Mouse (Mus musculus) midbrain, embryonic 14.5 days (tissue): ENCODE data around the gene Ift122. TPM values are rescaled to one million over a fixed set of nuclear protein-coding genes. Genes with fewer than 3 reads are reported as not detected.
A peak's percentile ranks its signal among the peaks of the same experiment; 100 is the strongest.

Experiments
- ATAC-seq: fragments of 200-750 bp; cut with Nextera tagmentation; 2 replicates; pipeline ENCODE4 v1.8.0; 2017; ENCODE audit warnings: moderate number of reproducible peaks, moderate library complexity; ENCODE audit not compliant: low FRiP score, low TSS enrichment
- DNase-seq: peaks from one replicate; pipeline ENCODE4 v3.0.0-alpha.2; 2015
- H3K27ac ChIP-seq: fragments of 300-500 bp; sonication (generic); replicated peaks from 2 replicates; pipeline ENCODE4 v1.5.1; 2014; ENCODE audit warnings: mild to moderate bottlenecking, low read depth, low read length, moderate library complexity
- H3K27me3 ChIP-seq: fragments of 300-500 bp; sonication (generic); 2 replicates; pipeline ENCODE4 v1.6.1; 2014; ENCODE audit warnings: low read length, control low read depth, mixed read lengths; ENCODE audit not compliant: control insufficient read depth, insufficient read depth
- H3K36me3 ChIP-seq: fragments of 300-500 bp; sonication (generic); 2 replicates; pipeline ENCODE4 v1.6.1; 2014; ENCODE audit warnings: low read length, control low read depth; ENCODE audit not compliant: control insufficient read depth, insufficient read depth
- H3K4me1 ChIP-seq: fragments of 300-500 bp; sonication (generic); 2 replicates; pipeline ENCODE4 v1.6.1; 2014; ENCODE audit warnings: mild to moderate bottlenecking, antibody characterized with exemption, low read length, control low read depth; ENCODE audit not compliant: control insufficient read depth, insufficient read depth
- H3K4me2 ChIP-seq: fragments of 300-500 bp; sonication (generic); 2 replicates; pipeline ENCODE4 v1.6.1; 2014; ENCODE audit warnings: mild to moderate bottlenecking, low read length, moderate library complexity
- H3K4me3 ChIP-seq: fragments of 300-500 bp; sonication (generic); replicated peaks from 2 replicates; pipeline ENCODE4 v1.5.1; 2014; ENCODE audit warnings: low read depth, low read length
- H3K9ac ChIP-seq: fragments of 300-500 bp; sonication (generic); replicated peaks from 2 replicates; pipeline ENCODE4 v1.6.1; 2014; ENCODE audit warnings: mild to moderate bottlenecking, low read length, moderate library complexity
- H3K9me3 ChIP-seq: fragments of 300-500 bp; sonication (generic); 2 replicates; pipeline ENCODE4 v1.6.1; 2016; ENCODE audit warnings: low read length, control low read depth, mixed read lengths; ENCODE audit not compliant: control insufficient read depth
- WGBS: fragments of 180-500 bp; shearing (Covaris S2); extraction: QIAGEN DNeasy Blood & Tissue Kit; methylation state at CpG from one replicate; pipeline ENCODE4 v1.1.7; 2014; 5-methylcytosine and 5-hydroxymethylcytosine counted together
- polyA plus RNA-seq: library from polyadenylated mRNA; unstranded; fragments of >200 nt; fragmentation: Nextera tagmentation; extraction: Ambion mirVana; gene quantifications from 2 replicates; pipeline ENCODE4 v1.2.1, GENCODE M21; 2014

The Ift122 gene
- polyA plus RNA-seq, 1 experiment from 2014 or later = 28.1 TPM

DNA sequence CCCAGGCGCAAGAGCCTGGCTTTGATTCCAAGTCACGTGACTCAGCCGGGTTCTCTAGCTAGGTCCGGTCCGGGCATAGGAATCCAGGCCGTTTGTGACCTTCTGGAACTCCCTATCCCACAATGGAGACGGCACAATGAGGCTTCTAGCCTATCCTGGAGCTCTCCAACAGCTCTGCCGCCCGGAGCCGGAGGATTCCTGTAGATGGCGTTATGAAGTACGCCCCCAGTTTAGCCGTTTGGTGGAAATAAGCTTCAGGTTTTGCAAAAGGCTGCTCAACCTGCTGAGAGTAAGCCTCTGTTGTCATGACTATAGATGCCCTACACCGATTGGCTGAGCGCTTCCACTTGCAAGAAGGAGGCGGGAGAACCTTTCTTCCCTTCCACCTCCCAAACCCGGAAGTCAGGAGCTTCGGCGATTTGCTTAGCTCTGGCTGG, 15.1 kb upstream of the Ift122 start, which contains the start of gene Efcab12:
Gene Efcab12 (minus strand): TSS at position 252 of the 437 bp plus-strand sequence.
- Histone ChIP-seq H3K27me3 (no peaks in the 10 kb centered on the region), H3K4me1 (peaks cover 7% of the 10 kb centered on the region; the same call in 1 of the 2 replicates), H3K27ac (no peak within 1 kb of the TSS), H3K36me3 (peaks cover 9% of the 10 kb centered on the region; the same call in 1 of the 2 replicates), H3K4me2 (peak within 1 kb of the TSS; percentile 68), H3K9ac (0 out of 2 replicates have a peak within 1 kb of the TSS, but pooled peaks have one; percentile 27), H3K9me3 (no peaks in the 10 kb centered on the region), H3K4me3 (peak within 1 kb of the TSS; percentile 33)
- ATAC-seq = peak; percentile 91
- peak; percentile 88 for DNase-seq
- 1% methylated on average over 19 of the region's 19 CpGs for WGBS

DNA sequence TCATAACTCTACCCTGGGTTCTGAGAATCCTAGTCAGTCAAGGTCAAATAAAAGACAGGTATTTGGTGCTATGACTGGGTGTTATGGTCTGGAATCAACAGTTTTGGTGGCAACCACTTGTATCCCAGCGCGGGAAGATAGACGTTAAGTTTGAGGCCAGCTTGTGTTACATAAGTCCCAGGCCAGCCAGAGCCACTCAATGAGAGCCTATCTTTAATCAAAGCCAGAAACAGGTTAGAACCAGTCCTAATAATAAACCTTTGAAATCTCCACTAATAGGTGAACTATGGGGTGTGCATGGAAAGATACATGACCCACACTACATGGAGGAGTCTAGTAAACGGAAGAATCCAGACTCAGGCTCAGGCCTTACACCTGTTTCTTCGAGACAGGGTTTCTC, 14.5 kb upstream of the Ift122 start:
- ATAC-seq (no peak), DNase-seq (no peak)
- Histone ChIP-seq H3K27ac (no peak overlapping the region), H3K4me2 (peak overlapping the region; percentile 68), H3K9me3 (no peaks in the 10 kb centered on the region), H3K9ac (0 out of 2 replicates have a peak overlapping the region, but pooled peaks have one; percentile 9), H3K4me3 (peak overlapping the region; percentile 33), H3K36me3 (peaks cover 14% of the 10 kb centered on the region; the same call in 1 of the 2 replicates), H3K27me3 (no peaks in the 10 kb centered on the region), H3K4me1 (peaks cover 7% of the 10 kb centered on the region; the same call in 1 of the 2 replicates)
- 65% methylated on average over 5 of the region's 5 CpGs for WGBS

DNA sequence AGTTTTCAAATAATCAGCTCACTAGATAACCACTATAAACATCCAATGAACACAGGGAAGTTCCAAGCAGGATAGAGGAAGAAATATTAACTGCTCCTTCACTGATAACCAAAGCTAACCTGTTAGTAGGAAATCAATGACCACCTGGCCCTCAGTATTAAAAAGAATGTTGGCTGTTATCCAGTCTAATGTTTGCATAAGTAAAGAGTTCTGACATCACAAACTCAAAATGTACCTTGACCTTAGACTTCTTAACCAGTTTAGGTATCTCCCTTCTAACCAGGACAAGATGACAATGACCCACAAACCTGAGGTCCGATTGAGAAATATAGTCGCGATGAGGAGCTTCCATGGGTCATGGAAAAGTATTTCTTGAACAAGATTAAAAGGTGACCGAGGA, 8.3 kb upstream of the Ift122 start:
- Histone ChIP-seq H3K4me1 (no peaks in the 10 kb centered on the region), H3K4me2 (no peak overlapping the region), H3K9me3 (no peaks in the 10 kb centered on the region), H3K9ac (no peak overlapping the region), H3K4me3 (no peak overlapping the region), H3K27ac (no peak overlapping the region), H3K36me3 (peaks cover 25% of the 10 kb centered on the region; the same call in 1 of the 2 replicates), H3K27me3 (no peaks in the 10 kb centered on the region)
- DNase-seq (no peak), ATAC-seq (no peak)
- WGBS = 93% methylated on average over 4 of the region's 4 CpGs

DNA sequence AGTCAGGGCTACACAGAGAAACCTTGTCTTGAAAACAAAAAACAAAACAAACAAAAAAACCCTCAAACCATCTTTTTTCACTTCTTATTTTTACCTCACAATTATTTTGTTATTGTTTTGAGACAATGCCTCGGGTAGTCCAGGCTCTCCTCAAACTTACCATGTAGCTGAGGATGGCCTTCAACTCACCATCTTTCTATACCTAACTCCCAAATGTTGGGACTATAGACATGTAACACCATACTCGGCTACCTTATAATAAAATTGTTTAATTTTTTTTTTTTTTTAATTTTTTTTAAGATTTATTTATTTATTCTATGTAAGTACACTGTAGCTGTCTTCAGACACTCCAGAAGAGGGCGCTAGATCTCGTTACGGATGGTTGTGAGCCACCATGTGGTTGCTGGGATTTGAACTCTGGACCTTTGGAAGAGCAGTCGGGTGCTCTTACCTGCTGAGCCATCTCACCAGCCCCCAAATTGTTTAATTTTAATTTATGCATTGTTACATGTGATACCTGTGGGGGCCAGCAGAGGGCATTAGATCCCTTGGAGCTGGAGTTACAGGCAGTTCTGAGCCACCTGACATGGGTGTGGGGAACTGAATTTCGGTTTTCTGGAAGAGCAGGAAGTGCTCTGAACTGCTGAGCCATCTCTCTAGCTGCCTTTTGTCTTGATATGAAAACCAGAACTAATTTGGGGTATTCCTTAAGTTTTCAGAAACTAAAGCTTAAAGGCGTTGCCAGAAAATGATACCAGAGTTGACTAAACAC, 6.4 kb upstream of the Ift122 start:
- peaks cover 28% of the 10 kb centered on the region; the same call in 1 of the 2 replicates for H3K36me3 ChIP-seq
- DNase-seq (peak; percentile 68), ATAC-seq (no peak)
- no peaks in the 10 kb centered on the region for H3K27me3 ChIP-seq
- H3K4me3 ChIP-seq = no peak overlapping the region
- H3K4me2 ChIP-seq = no peak overlapping the region
- WGBS = 62% methylated on average over 5 of the region's 8 CpGs
- no peak overlapping the region for H3K27ac ChIP-seq
- no peaks in the 10 kb centered on the region for H3K9me3 ChIP-seq
- H3K4me1 ChIP-seq = no peaks in the 10 kb centered on the region
- H3K9ac ChIP-seq = no peak overlapping the region

DNA sequence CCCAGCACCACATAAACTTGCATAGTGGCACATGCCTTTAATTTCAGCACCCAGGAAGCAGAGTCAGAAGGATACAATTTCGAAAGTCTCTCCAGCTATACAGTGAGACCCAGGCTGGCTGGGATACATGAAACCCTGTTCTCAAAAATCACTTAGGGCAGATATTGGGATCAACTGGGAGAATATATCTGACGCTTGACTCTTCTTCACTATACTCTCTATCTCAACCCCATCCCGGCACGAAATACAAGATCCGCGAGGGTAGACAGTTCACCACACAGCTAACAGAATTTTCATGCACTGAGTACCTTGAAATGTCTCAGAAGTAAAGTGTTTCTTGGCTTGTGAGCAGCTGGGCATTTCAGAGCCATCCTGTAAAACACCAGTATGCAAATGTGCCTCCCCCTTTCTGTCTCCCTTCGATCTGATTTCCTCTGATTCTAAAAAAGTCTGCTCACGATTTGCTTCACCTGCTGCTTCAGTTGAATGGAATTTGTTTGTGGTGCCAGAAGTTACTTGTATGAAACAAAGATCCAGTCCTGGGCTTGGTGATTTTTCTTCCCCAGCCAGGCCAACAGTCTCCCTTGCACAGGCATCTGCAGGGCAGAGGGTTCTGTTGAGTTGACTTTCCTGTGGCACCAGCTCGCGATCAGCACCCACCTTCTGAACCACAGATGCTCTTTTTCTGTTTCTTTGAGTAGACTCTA, 4.5 kb upstream of the Ift122 start:
- Histone ChIP-seq H3K27me3 (no peaks in the 10 kb centered on the region), H3K4me3 (no peak overlapping the region), H3K4me2 (no peak overlapping the region), H3K27ac (no peak overlapping the region), H3K4me1 (no peaks in the 10 kb centered on the region), H3K9ac (no peak overlapping the region), H3K36me3 (peaks cover 13% of the 10 kb centered on the region; the same call in 1 of the 2 replicates), H3K9me3 (no peaks in the 10 kb centered on the region)
- ATAC-seq = no peak
- no peak for DNase-seq
- WGBS = 96% methylated on average over 10 of the region's 10 CpGs

DNA sequence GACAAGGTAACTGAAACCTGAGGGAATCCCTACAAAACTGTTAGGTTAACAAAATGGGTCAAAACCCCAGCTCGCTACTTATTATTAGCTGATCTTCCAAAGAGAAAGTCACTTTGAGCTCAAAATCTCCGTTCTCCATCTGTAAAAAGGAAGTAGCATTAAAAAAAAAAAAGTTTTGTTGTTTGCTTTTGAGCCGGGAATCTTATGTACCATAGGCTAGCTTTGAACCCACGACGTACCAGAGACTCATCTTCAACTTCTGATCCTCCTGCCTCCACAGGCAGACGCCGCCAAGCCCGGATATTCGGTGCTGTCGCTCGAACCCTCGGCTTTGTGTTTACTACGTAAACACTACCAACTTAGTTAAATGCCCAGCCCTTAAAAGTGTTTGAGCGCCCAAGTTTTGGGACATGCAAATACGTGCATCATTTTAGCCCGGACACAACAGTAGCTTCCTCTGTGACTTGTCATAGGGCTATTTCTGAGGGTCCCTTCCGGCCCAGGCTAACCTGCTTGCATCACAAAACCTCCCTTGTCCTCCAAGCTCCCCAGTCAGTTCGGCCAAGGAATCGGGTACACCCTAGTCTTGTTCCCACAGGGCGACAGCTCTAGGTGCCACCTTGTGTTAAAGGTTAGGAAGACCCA, 702 bp upstream of the Ift122 start:
- Histone ChIP-seq H3K4me1 (peaks cover 4% of the 10 kb centered on the region; the same call in 1 of the 2 replicates), H3K27ac (peak overlapping the region; percentile 45), H3K4me2 (peak overlapping the region; percentile 76), H3K4me3 (peak overlapping the region; percentile 53), H3K36me3 (peaks cover 9% of the 10 kb centered on the region; the same call in 1 of the 2 replicates), H3K27me3 (no peaks in the 10 kb centered on the region), H3K9ac (peak overlapping the region; percentile 50), H3K9me3 (no peaks in the 10 kb centered on the region)
- 5% methylated on average over 20 of the region's 20 CpGs for WGBS
- ATAC-seq (no peak), DNase-seq (no peak)

DNA sequence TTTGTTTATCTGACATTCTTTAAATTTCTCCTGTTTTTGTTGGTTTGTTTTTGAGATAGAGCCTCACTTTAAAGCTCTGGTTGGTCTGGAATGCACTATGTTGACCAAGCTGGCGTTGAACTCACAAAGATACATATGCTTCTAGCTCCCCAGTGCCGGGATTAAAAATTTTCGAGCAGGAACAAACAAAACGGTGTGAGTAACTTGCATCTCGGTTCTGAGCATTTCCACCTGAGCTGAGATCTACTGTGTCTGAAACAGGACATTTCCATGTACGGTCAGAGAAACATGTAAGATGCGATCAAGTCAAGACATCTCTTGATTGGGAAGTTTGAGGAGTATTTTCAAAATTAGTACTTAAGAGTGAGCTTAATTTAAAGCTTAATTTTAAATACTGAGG, 715 bp downstream of the Ift122 start:
- H3K9ac ChIP-seq = peak overlapping the region; percentile 52
- ATAC-seq (no peak), DNase-seq (no peak)
- H3K9me3 ChIP-seq = no peaks in the 10 kb centered on the region
- peaks cover 6% of the 10 kb centered on the region; the same call in 1 of the 2 replicates for H3K36me3 ChIP-seq
- peak overlapping the region; percentile 63 for H3K4me2 ChIP-seq
- peak overlapping the region; percentile 85 for H3K27ac ChIP-seq
- no peaks in the 10 kb centered on the region for H3K27me3 ChIP-seq
- peaks cover 4% of the 10 kb centered on the region; the same call in 1 of the 2 replicates for H3K4me1 ChIP-seq
- H3K4me3 ChIP-seq = peak overlapping the region; percentile 53
- WGBS = 41% methylated on average over 7 of the region's 7 CpGs

DNA sequence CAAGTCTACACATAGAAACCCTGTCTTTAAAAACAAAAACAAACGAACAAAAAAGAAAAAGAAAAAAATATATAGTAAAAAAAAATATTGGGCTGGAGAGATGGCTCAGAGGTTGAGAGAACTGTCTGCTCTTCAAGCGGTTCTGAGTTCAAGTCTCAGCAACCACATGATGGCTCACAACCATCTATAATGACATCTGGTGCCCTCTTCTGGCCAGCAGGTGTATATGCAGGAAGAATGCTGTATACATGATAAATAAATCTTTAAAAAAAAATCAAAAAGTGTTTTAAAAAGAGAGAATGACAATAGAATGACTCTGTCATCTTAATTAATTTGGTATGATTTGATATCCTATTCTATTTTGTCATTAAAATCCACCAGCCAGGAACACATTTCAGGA, 1.2 kb downstream of the Ift122 start:
- H3K9ac ChIP-seq = no peak overlapping the region
- H3K4me3 ChIP-seq = no peak overlapping the region
- H3K36me3 ChIP-seq = 0 out of 2 replicates have a peak, but pooled peaks cover 3% of the 10 kb centered on the region
- H3K27ac ChIP-seq = no peak overlapping the region
- no peaks in the 10 kb centered on the region for H3K9me3 ChIP-seq
- H3K4me1 ChIP-seq = peaks cover 4% of the 10 kb centered on the region; the same call in 1 of the 2 replicates
- no peak overlapping the region for H3K4me2 ChIP-seq
- WGBS = 65% methylated on average over 2 of the region's 2 CpGs
- no peaks in the 10 kb centered on the region for H3K27me3 ChIP-seq
- no peak for ATAC-seq
- peak; percentile 7 for DNase-seq
